Mouse (Mus musculus): ENCODE measurements around the gene Rin1. TPM values are rescaled to one million over a fixed set of nuclear protein-coding genes. Genes with fewer than 3 reads are reported as not detected.
"Not testable (repeated sequence)": the region's sequence is repeated elsewhere in the genome, so short reads cannot be mapped to it uniquely, and the experiment has no call there.

The Rin1 gene
- polyA plus RNA-seq, 1 experiment = 1.9 TPM

DNA sequence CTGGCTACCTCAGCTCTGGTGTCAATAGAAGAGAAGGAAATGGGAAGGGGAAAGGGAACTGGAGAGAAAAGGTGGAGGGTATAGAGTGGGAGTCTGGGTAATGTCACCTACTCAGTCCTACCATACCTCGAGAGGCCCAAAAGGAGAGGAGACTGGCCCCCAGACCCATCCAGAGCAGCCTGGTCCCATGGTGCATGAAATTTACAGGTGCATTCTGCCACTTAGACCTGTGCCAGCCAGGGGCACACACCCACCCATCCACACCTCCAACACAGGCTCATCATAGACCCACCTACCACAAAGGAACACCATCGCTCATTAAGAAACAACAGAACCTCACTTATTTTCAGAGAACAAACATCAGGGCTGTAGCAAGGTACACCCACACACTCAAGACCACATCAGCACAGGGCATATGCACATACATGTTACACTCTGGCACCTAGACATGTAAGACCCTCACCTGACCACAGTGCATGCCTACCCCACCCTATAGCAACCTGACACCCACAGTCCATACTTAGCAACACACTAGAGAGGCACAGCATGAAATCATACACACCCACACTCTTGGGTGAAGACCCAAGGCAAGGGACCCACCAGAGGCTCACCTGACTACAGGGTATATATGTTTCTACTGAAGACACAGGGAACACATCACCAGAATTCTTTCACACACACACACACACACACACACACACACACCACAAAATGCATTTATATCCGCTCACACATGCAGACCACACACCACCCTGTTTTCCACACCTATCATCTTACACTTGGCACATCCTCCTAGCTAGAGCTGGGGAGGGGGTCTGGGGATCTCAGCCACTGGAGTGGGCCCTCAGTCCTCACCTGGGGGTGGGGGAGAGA is 33.9 kb downstream of the Rin1 start:
- TF ChIP-seq POLR2A (IDR thresholded peaks at IDR 0.05; ENCODE audit: low read depth, low read length) (no peak), CTCF (IDR thresholded peaks at IDR 0.05; ENCODE audit: extremely low read depth, insufficient read depth, insufficient read length, insufficient replicate concordance) (no peak)
- WGBS = 63% methylated on average over 3 of the region's 3 CpGs
- Histone ChIP-seq H3K36me3 (ENCODE audit: control insufficient read depth, insufficient read depth, low read length) (no peaks in the 10 kb centered on the region), H3K4me3 (ENCODE audit: extremely low read depth, insufficient read depth, insufficient read length) (no peak overlapping the region), H3K4me1 (ENCODE audit: control insufficient read depth, insufficient read depth, insufficient read length) (peaks cover 10% of the 10 kb centered on the region), H3K27ac (ENCODE audit: insufficient read depth, low read length) (no peak overlapping the region), H3K27me3 (ENCODE audit: control insufficient read depth, insufficient read depth, low read length) (peaks cover 12% of the 10 kb centered on the region)
- DNase-seq (ENCODE audit: low read depth in 1 of 2, low spot score in 2 of 2) = no peak

DNA sequence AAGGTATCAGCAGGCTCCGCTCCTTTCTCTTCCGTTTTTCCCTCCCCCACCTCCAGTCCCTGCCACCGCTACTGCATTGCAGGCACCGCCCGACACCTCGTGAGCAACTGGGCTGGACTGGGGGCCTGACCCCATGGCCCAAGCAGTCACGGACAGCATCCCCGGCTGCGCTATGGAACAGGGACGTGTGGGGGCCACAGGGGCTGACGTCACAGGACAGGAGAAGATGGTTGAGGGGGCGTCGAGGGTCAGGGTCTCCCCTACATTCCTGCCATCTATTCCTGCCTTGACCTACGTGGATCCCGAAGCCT is 34.5 kb downstream of the Rin1 start:
- WGBS = 12% methylated on average over 15 of the region's 15 CpGs
- Histone ChIP-seq H3K27ac (ENCODE audit: insufficient read depth, low read length) (no peak overlapping the region), H3K4me1 (ENCODE audit: control insufficient read depth, insufficient read depth, insufficient read length) (peaks cover 10% of the 10 kb centered on the region), H3K36me3 (ENCODE audit: control insufficient read depth, insufficient read depth, low read length) (no peaks in the 10 kb centered on the region), H3K4me3 (ENCODE audit: extremely low read depth, insufficient read depth, insufficient read length) (peak overlapping the region; percentile 38; the same call in 1 of the 2 replicates), H3K27me3 (ENCODE audit: control insufficient read depth, insufficient read depth, low read length) (peaks cover 12% of the 10 kb centered on the region)
- DNase-seq (ENCODE audit: low read depth in 1 of 2, low spot score in 2 of 2) = no peak
- TF ChIP-seq POLR2A (IDR thresholded peaks at IDR 0.05; ENCODE audit: low read depth, low read length) (no peak), CTCF (IDR thresholded peaks at IDR 0.05; ENCODE audit: extremely low read depth, insufficient read depth, insufficient read length, insufficient replicate concordance) (no peak)

DNA sequence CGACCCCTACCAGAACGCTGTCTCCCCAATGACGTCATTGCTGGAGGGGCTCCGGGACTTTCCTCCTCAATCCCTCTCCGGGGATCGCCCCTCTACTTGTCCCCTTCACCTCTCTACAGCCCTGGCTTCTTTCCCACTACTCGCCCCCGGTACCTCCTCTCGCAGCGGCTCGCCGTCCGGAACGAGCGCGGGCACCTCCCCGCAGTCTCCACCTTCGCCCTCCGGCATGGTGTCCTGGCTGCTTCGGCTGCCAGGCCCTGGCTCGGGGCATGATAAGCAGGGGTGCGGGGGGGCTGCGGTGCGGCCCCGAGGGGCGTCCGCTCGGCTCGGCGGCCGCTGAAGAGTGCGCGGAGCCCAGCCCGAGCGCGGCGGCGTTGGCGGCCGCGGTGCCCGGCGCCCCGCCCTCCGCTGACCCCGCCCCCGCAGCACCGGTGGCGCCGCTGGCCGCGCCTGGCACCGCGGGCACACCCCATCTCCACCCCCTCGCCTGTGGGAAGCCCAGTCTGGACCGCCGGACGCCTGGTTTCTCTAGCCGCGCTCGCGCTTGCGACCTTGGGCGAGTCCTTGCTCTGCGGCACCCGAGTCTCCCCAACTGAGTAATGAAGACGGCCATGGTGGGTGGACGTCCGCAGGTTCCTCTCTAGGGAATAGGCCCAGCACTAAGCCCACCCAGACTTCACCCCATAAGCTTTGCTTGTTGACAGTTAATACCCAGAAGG is 35.0 kb downstream of the Rin1 start, which contains the start of gene Tmem151a:
Gene Tmem151a (minus strand): TSS at position 387 of the 719 bp plus-strand sequence.
- no peak for DNase-seq (ENCODE audit: low read depth in 1 of 2, low spot score in 2 of 2)

DNA sequence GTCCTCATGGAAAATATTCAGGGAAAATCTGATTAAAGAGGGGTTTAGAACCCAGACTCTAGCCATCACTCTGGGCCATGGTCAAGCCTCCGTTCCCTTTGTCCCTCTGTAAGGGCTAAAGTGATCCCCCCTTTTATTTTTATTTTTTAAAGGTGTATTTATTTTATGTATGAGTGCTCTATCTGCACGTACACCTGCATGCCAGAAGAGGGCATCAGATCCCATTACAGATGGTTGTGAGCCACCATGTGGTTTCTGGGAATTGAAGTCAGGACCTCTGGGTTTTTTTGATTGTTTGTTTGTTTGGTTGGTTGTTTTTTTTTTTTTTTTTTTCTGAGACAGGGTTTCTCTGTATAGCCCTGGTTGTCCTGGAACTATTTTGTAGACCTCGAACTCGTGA is 36.3 kb downstream of the Rin1 start:
- not testable (repeated sequence) for H3K4me3 ChIP-seq (ENCODE audit: extremely low read depth, insufficient read depth, insufficient read length); H3K36me3 ChIP-seq (ENCODE audit: control insufficient read depth, insufficient read depth, low read length); H3K27ac ChIP-seq (ENCODE audit: insufficient read depth, low read length); H3K4me1 ChIP-seq (ENCODE audit: control insufficient read depth, insufficient read depth, insufficient read length); DNase-seq (ENCODE audit: low read depth in 1 of 2, low spot score in 2 of 2)
- peaks cover 12% of the 10 kb centered on the region for H3K27me3 ChIP-seq (ENCODE audit: control insufficient read depth, insufficient read depth, low read length)
- 53% methylated on average over 4 of the region's 4 CpGs for WGBS

More for the DNA sequence above, 35.0 kb downstream of the Rin1 start, which contains the start of gene Tmem151a:
- Histone ChIP-seq H3K27me3 (ENCODE audit: control insufficient read depth, insufficient read depth, low read length) (peaks cover 12% of the 10 kb centered on the region), H3K36me3 (ENCODE audit: control insufficient read depth, insufficient read depth, low read length) (no peaks in the 10 kb centered on the region), H3K4me1 (ENCODE audit: control insufficient read depth, insufficient read depth, insufficient read length) (peaks cover 10% of the 10 kb centered on the region), H3K4me3 (ENCODE audit: extremely low read depth, insufficient read depth, insufficient read length) (peak within 1 kb of the TSS; percentile 38; the same call in 1 of the 2 replicates), H3K27ac (ENCODE audit: insufficient read depth, low read length) (no peak within 1 kb of the TSS)
- TF ChIP-seq POLR2A (IDR thresholded peaks at IDR 0.05; ENCODE audit: low read depth, low read length) (no peak), CTCF (IDR thresholded peaks at IDR 0.05; ENCODE audit: extremely low read depth, insufficient read depth, insufficient read length, insufficient replicate concordance) (no peak)
- WGBS = 1% methylated on average over 67 of the region's 69 CpGs

DNA sequence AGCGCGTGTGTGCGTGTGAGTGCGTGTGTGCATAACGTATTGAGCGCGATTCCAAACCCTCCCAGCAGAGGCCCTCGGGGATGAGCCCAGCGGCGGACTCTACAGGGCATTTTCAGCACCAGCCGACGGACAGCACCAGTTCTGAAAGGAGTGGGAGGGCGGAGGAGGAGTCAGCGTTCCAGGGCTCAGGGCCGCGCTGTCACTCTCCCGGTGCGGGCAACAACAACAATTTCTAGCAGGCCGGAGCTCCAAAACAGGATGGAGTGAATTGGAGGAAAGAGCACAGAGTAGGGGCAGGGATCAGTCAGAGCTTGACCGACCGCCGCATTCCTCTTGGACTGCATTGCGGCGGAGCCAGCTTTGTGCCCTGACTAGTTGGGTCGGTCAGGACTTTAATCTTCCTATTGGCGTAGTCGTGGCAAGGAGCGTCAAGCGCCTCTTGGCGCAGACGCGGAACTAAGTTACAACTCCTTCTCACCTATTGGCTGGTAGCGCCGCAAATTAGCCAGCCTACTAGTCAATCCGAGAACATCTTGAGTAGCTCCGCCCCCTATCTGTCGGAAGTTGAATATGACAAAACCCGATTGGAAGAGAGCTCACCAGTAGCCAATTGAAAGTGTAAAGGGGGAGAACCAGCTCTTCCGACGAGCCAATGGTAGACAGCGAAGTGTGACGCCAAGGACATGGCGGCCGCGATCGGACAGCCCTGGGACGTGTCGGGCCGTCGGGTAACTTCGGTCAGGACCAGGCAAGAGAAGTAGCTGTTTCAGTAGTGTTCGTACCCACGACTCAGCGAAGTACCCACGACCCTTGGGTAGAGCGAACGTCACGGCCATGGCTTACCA is 37.8 kb downstream of the Rin1 start, which contains the start of gene Yif1a:
Gene Yif1a (plus strand): TSS at position 655 of the 845 bp plus-strand sequence.
- under 1% methylated on average over 58 of the region's 58 CpGs for WGBS
- TF ChIP-seq POLR2A (IDR thresholded peaks at IDR 0.05; ENCODE audit: low read depth, low read length) (peak; percentile 65; the same call in 1 of the 2 replicates), CTCF (IDR thresholded peaks at IDR 0.05; ENCODE audit: extremely low read depth, insufficient read depth, insufficient read length, insufficient replicate concordance) (no peak)
- Histone ChIP-seq H3K27ac (ENCODE audit: insufficient read depth, low read length) (peak within 1 kb of the TSS; percentile 72), H3K4me1 (ENCODE audit: control insufficient read depth, insufficient read depth, insufficient read length) (peaks cover 10% of the 10 kb centered on the region), H3K4me3 (ENCODE audit: extremely low read depth, insufficient read depth, insufficient read length) (peak within 1 kb of the TSS; percentile 89), H3K36me3 (ENCODE audit: control insufficient read depth, insufficient read depth, low read length) (peaks cover 7% of the 10 kb centered on the region), H3K27me3 (ENCODE audit: control insufficient read depth, insufficient read depth, low read length) (peaks cover 10% of the 10 kb centered on the region)
- peak; percentile 90 to 99 for DNase-seq (ENCODE audit: low read depth in 1 of 2, low spot score in 2 of 2)

DNA sequence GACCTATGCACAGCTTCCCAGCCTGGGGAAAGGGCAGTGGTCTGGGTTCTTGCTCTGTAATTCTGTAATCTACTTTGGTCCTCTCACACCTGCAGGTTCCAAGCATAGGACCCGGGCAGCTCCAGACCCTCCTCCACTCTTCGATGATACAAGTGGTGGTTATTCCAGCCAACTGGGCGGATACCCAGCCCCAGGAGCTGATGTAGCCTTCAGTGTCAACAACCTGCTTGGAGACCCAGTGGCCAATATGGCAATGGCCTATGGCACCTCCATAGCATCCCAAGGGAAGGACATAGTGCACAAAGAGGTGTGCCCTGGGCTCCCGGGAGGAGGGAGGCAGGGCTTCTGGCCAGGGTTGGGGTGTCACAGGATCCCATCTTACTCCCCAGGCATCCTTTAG is 39.0 kb downstream of the Rin1 start:
- no peak for DNase-seq (ENCODE audit: low read depth in 1 of 2, low spot score in 2 of 2)
- no peak overlapping the region for H3K4me3 ChIP-seq (ENCODE audit: extremely low read depth, insufficient read depth, insufficient read length)
- H3K27ac ChIP-seq (ENCODE audit: insufficient read depth, low read length) = no peak overlapping the region
- peaks cover 10% of the 10 kb centered on the region for H3K4me1 ChIP-seq (ENCODE audit: control insufficient read depth, insufficient read depth, insufficient read length)
- peaks cover 7% of the 10 kb centered on the region for H3K36me3 ChIP-seq (ENCODE audit: control insufficient read depth, insufficient read depth, low read length)
- peaks cover 10% of the 10 kb centered on the region for H3K27me3 ChIP-seq (ENCODE audit: control insufficient read depth, insufficient read depth, low read length)
- WGBS = 92% methylated on average over 4 of the region's 4 CpGs
- TF ChIP-seq CTCF (IDR thresholded peaks at IDR 0.05; ENCODE audit: extremely low read depth, insufficient read depth, insufficient read length, insufficient replicate concordance) = no peak
- TF ChIP-seq POLR2A (IDR thresholded peaks at IDR 0.05; ENCODE audit: low read depth, low read length) = no peak

Data from spleen, adult 2 months (tissue).